Mouse (Mus musculus) testis, adult 2 months (tissue): Measurements from ENCODE around the gene Lcmt1. TPM values are rescaled to one million over a fixed set of nuclear protein-coding genes. Genes with fewer than 3 reads are reported as not detected.

Experiments used
- H3K27ac ChIP-seq: fragments of 200-500 bp; 2 replicates; pipeline ENCODE4 v1.5.1; 2012; ENCODE audit warnings: low read depth, low read length; ENCODE audit not compliant: control insufficient read depth, insufficient read depth
- H3K27me3 ChIP-seq: fragments of 200-500 bp; 2 replicates; pipeline ENCODE4 v1.6.1; 2012; ENCODE audit warnings: mild to moderate bottlenecking, low read length, moderate library complexity; ENCODE audit not compliant: control insufficient read depth, insufficient read depth
- H3K36me3 ChIP-seq: fragments of 200-500 bp; 2 replicates; pipeline ENCODE4 v1.6.1; 2012; ENCODE audit warnings: mild to moderate bottlenecking, low read length; ENCODE audit not compliant: control insufficient read depth, insufficient read depth
- H3K4me1 ChIP-seq: fragments of 200-500 bp; 2 replicates; pipeline ENCODE4 v1.6.1; 2012; ENCODE audit warnings: low read length; ENCODE audit not compliant: control insufficient read depth, insufficient read depth
- H3K4me3 ChIP-seq: fragments of 200-500 bp; 2 replicates; pipeline ENCODE4 v1.5.1; 2012; ENCODE audit warnings: low read depth, mild to moderate bottlenecking, low read length, moderate library complexity, mixed read lengths; ENCODE audit not compliant: control insufficient read depth
- CTCF ChIP-seq: fragments of 200-500 bp; IDR thresholded peaks from 2 replicates; pipeline ENCODE4 v1.5.1; 2012; ENCODE audit warnings: low read depth, mild to moderate bottlenecking, inconsistent platforms, low read length, moderate library complexity; ENCODE audit not compliant: control insufficient read depth, insufficient read depth, insufficient replicate concordance
- POLR2A ChIP-seq: fragments of 200-500 bp; IDR thresholded peaks from 2 replicates; pipeline ENCODE4 v1.6.1; 2012; ENCODE audit warnings: low read depth, mild to moderate bottlenecking, inconsistent platforms, low read length, moderate library complexity; ENCODE audit not compliant: control insufficient read depth
- polyA plus RNA-seq: library from polyadenylated mRNA; depleted of rRNA; stranded (reverse); fragments of >200 nt; gene quantifications from 2 replicates; pipeline ENCODE4 v1.2.3, GENCODE M21; 2012; rRNA removed

Gene Lcmt1
- polyA plus RNA-seq: 33.6 and 38.1 TPM in 2 replicates

GRCm38 (mm10) chr7:123369759-123370481 is at the start of gene Lcmt1, which contains the start of gene Arhgap17:
Gene Lcmt1 (plus strand): TSS chr7:123369784.
Gene Arhgap17 (minus strand): TSS chr7:123369915.
- peak within 1 kb of the TSS; percentile 90 for H3K4me3 ChIP-seq
- TF ChIP-seq POLR2A: peak; percentile 64; the same call in 1 of the 2 replicates
- peak; percentile 21; the same call in 1 of the 2 replicates for TF ChIP-seq CTCF
- no peaks in the 10 kb centered on the region for H3K27me3 ChIP-seq
- H3K36me3 ChIP-seq: no peaks in the 10 kb centered on the region
- peak within 1 kb of the TSS; percentile 65 for H3K27ac ChIP-seq
- H3K4me1 ChIP-seq: peaks cover 3% of the 10 kb centered on the region; the same call in 1 of the 2 replicates

- TF ChIP-seq POLR2A (no peak), CTCF (no peak)
- no peaks in the 10 kb centered on the region; the same call in 1 of the 2 replicates for H3K36me3 ChIP-seq
- H3K27me3 ChIP-seq: no peaks in the 10 kb centered on the region
- H3K27ac ChIP-seq: no peak overlapping the region
- no peaks in the 10 kb centered on the region for H3K4me1 ChIP-seq
- no peak overlapping the region for H3K4me3 ChIP-seq
Measured at GRCm38 (mm10) chr7:123322452-123323121, 47.0 kb upstream of the Lcmt1 start.

GRCm38 (mm10) chr7:123323388-123323787 is 46.2 kb upstream of the Lcmt1 start:
- Histone ChIP-seq H3K27me3 (no peaks in the 10 kb centered on the region), H3K4me1 (no peaks in the 10 kb centered on the region), H3K27ac (no peak overlapping the region), H3K4me3 (no peak overlapping the region), H3K36me3 (no peaks in the 10 kb centered on the region; the same call in 1 of the 2 replicates)
- TF ChIP-seq CTCF: no peak
- TF ChIP-seq POLR2A: no peak

GRCm38 (mm10) chr7:123324105-123324504 is 45.5 kb upstream of the Lcmt1 start:
- H3K36me3 ChIP-seq: no peaks in the 10 kb centered on the region; the same call in 1 of the 2 replicates
- no peak overlapping the region for H3K4me3 ChIP-seq
- TF ChIP-seq POLR2A (no peak), CTCF (no peak)
- H3K4me1 ChIP-seq: no peaks in the 10 kb centered on the region
- no peaks in the 10 kb centered on the region for H3K27me3 ChIP-seq
- H3K27ac ChIP-seq: no peak overlapping the region

- TF ChIP-seq CTCF: no peak
- no peak for TF ChIP-seq POLR2A
- no peak overlapping the region for H3K27ac ChIP-seq
- H3K27me3 ChIP-seq: no peaks in the 10 kb centered on the region
- no peaks in the 10 kb centered on the region; the same call in 1 of the 2 replicates for H3K4me1 ChIP-seq
- no peak overlapping the region for H3K4me3 ChIP-seq
- H3K36me3 ChIP-seq: no peaks in the 10 kb centered on the region; the same call in 1 of the 2 replicates
Measured at GRCm38 (mm10) chr7:123326062-123326461, 43.5 kb upstream of the Lcmt1 start.

GRCm38 (mm10) chr7:123326901-123327300 is 42.7 kb upstream of the Lcmt1 start:
- H3K27me3 ChIP-seq: no peaks in the 10 kb centered on the region
- no peak overlapping the region for H3K27ac ChIP-seq
- no peaks in the 10 kb centered on the region; the same call in 1 of the 2 replicates for H3K4me1 ChIP-seq
- no peak overlapping the region for H3K4me3 ChIP-seq
- no peaks in the 10 kb centered on the region; the same call in 1 of the 2 replicates for H3K36me3 ChIP-seq
- TF ChIP-seq POLR2A (no peak), CTCF (no peak)

GRCm38 (mm10) chr7:123327909-123328308 is 41.7 kb upstream of the Lcmt1 start:
- H3K4me3 ChIP-seq: peak overlapping the region; percentile 38
- TF ChIP-seq POLR2A (no peak), CTCF (no peak)
- no peak overlapping the region for H3K27ac ChIP-seq
- H3K4me1 ChIP-seq: peaks cover 1% of the 10 kb centered on the region
- no peaks in the 10 kb centered on the region; the same call in 1 of the 2 replicates for H3K36me3 ChIP-seq
- H3K27me3 ChIP-seq: no peaks in the 10 kb centered on the region

- no peak overlapping the region for H3K27ac ChIP-seq
- TF ChIP-seq POLR2A: no peak
- no peak for TF ChIP-seq CTCF
- no peak overlapping the region for H3K4me3 ChIP-seq
- no peaks in the 10 kb centered on the region for H3K27me3 ChIP-seq
- peaks cover 6% of the 10 kb centered on the region for H3K4me1 ChIP-seq
- H3K36me3 ChIP-seq: no peaks in the 10 kb centered on the region
Measured at GRCm38 (mm10) chr7:123330506-123330905, 39.1 kb upstream of the Lcmt1 start.
